Mouse (Mus musculus) hindbrain, embryonic 16.5 days (tissue): ENCODE results near the gene Gm8332. TPM values are rescaled to one million over a fixed set of nuclear protein-coding genes. Genes with fewer than 3 reads are reported as not detected.
"Not testable (repeated sequence)": the region's sequence is repeated elsewhere in the genome, so short reads cannot be mapped to it uniquely, and the experiment has no call there.

Experiments
- ATAC-seq: fragments of 200-750 bp; cut with Nextera tagmentation; 2 replicates; pipeline ENCODE4 v1.8.0; 2017; ENCODE audit warnings: moderate TSS enrichment, moderate library complexity
- H3K27ac ChIP-seq: fragments of 300-500 bp; sonication (generic); 2 replicates; pipeline ENCODE4 v1.5.1; 2014; ENCODE audit warnings: low read depth, mild to moderate bottlenecking, control low read depth, low read length, moderate library complexity
- H3K27me3 ChIP-seq: fragments of 300-500 bp; sonication (generic); replicated peaks from 2 replicates; pipeline ENCODE4 v1.6.1; 2014; ENCODE audit warnings: low read length; ENCODE audit not compliant: control insufficient read depth, insufficient read depth
- H3K36me3 ChIP-seq: fragments of 300-500 bp; sonication (generic); 2 replicates; pipeline ENCODE4 v1.6.1; 2014; ENCODE audit warnings: mild to moderate bottlenecking, low read length, moderate library complexity, mixed read lengths; ENCODE audit not compliant: control insufficient read depth, insufficient read depth
- H3K4me1 ChIP-seq: fragments of 300-500 bp; sonication (generic); 2 replicates; pipeline ENCODE4 v1.6.1; 2014; ENCODE audit warnings: low read depth, low read length; ENCODE audit not compliant: control insufficient read depth, insufficient read depth
- H3K4me2 ChIP-seq: fragments of 300-500 bp; sonication (generic); 2 replicates; pipeline ENCODE4 v1.6.1; 2014; ENCODE audit warnings: mild to moderate bottlenecking, low read length, control low read depth, moderate library complexity
- H3K4me3 ChIP-seq: fragments of 300-500 bp; sonication (generic); 2 replicates; pipeline ENCODE4 v1.5.1; 2014; ENCODE audit warnings: mild to moderate bottlenecking, low read length, control low read depth, moderate library complexity
- H3K9ac ChIP-seq: fragments of 300-500 bp; sonication (generic); 2 replicates; pipeline ENCODE4 v1.6.1; 2014; ENCODE audit warnings: low read depth, mild to moderate bottlenecking, control low read depth, low read length, moderate library complexity
- H3K9me3 ChIP-seq: fragments of 300-500 bp; sonication (generic); 2 replicates; pipeline ENCODE4 v1.6.1; 2014; ENCODE audit warnings: mild to moderate bottlenecking, low read length, moderate library complexity; ENCODE audit not compliant: control insufficient read depth
- WGBS: fragments of 180-500 bp; shearing (Covaris S2); extraction: QIAGEN DNeasy Blood & Tissue Kit; methylation state at CpG from one replicate; pipeline ENCODE4 v1.1.7; 2014; 5-methylcytosine and 5-hydroxymethylcytosine counted together
- polyA plus RNA-seq: library from polyadenylated mRNA; unstranded; fragments of >200 nt; fragmentation: Nextera tagmentation; extraction: Ambion mirVana; gene quantifications from 2 replicates; pipeline ENCODE4 v1.2.1, GENCODE M21; 2015

The Gm8332 gene
- not detected in 2 replicates for polyA plus RNA-seq

DNA sequence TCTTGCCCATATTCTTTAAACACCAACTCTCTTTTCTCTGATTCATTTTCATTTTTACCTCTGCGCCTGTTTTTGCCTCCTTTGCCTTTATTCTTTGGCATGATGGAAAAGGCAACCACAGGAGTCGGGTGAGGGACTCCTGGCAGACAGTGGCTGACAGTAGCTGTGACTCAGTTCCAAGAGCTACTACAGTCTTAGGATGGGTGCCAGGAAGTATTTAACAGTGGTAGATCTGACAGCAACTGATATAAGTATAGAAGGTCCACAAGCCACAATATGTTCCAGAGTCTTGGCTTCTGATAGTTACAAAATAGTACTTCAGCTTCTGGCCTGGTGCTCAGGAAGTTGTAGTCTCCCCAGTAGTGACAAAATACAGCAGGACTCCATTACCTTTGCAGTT lies at the start of gene Gm8332:
Gene Gm8332 (minus strand): TSS at position 101 of the 400 bp plus-strand sequence.
- not testable (repeated sequence) for H3K27ac ChIP-seq, H3K27me3 ChIP-seq, H3K9me3 ChIP-seq, H3K9ac ChIP-seq, H3K36me3 ChIP-seq, ATAC-seq, H3K4me1 ChIP-seq, H3K4me2 ChIP-seq, H3K4me3 ChIP-seq
- WGBS, result 78% methylated on average over 1 of the region's 2 CpGs

DNA sequence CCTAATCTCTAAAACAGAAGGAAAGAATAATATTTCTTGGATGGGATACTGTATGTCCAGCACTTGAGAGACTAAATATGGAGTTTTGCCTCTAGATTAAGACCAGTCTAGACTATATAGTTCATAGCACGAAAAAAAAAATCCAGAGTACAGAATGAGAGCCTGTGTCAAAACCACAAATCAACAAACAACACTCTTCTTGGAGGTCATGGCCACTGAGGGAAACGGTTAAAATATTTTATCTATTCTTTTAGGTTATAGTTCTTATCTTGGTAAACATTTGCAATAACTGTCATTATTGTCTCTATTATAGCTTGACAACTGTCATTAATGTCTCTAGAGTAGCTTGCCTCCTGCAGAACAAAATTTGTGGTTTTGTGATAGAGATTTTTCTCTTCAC lies 47.3 kb upstream of the Gm8332 start:
- not testable (repeated sequence) for H3K9me3 ChIP-seq, H3K27me3 ChIP-seq, H3K36me3 ChIP-seq, H3K27ac ChIP-seq, ATAC-seq, H3K9ac ChIP-seq, H3K4me3 ChIP-seq, H3K4me1 ChIP-seq, H3K4me2 ChIP-seq
- WGBS, result 81% methylated on average over 2 of the region's 2 CpGs

DNA sequence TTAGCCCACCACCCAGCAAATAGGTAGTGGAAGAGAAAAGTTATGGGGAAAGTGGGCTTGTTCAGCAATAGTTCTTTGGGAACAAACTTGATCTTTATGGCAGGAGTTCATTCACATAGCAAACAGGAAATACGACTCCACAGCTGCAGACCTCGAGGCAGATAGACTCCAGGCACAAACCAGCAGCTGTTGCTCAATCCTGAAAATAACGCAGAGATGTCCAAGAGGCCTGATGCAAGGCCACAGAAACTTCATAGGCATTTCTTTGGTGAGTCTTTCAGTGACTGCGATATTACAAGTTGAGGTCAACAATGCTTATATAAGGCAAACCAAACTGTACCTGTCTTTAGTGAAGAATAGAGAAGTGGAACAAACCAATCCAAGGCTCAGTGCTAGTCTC lies 43.2 kb upstream of the Gm8332 start:
- not testable (repeated sequence) for H3K4me1 ChIP-seq, H3K36me3 ChIP-seq, H3K9me3 ChIP-seq, H3K4me2 ChIP-seq, H3K9ac ChIP-seq, H3K4me3 ChIP-seq, H3K27ac ChIP-seq, H3K27me3 ChIP-seq, ATAC-seq
- whole genome bisulfite sequencing, result 82% methylated on average over 4 of the region's 4 CpGs

DNA sequence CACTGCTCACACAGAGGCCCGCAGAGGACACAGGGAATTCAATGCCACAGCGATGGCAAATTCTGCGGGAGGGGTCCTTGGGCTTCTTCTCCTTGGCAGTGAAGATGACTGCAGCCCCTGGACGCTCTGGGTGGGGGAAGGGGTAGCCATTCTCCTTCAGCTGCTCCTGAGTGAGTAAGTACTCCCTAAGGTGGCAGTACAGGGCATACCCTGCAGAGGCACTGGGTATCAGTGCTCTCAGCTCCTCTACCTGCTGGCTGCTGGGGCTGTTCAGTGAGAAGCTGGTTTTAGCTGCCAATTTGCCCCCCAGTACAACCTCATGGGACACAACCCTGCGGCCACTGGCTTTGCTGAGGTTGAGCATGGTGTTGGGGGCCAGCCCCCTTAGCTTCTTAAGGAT lies 35.3 kb upstream of the Gm8332 start:
- not testable (repeated sequence) for H3K9ac ChIP-seq, H3K4me3 ChIP-seq, H3K27ac ChIP-seq, H3K4me1 ChIP-seq, H3K4me2 ChIP-seq, H3K36me3 ChIP-seq, ATAC-seq, H3K9me3 ChIP-seq, H3K27me3 ChIP-seq
- WGBS, result 88% methylated on average over 4 of the region's 5 CpGs

DNA sequence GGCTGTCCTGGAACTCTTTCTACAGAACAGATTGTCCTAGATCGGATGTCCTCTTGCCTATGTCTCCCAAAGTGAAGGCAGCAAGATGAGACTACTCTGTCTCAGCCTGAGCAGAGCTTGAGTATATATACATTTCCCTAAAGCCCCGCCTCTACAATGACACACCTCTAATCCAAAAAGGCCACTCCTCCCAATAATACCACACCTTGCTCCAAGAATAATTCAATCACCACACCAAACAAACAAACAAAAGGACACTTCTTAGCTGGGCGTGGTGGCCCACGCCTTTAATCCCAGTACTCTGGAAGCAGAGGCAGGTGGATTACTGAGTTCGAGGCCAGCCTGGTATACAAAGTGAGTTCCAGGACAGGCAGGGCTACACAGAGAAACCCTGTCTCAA lies 24.5 kb upstream of the Gm8332 start, which contains the start of gene Gm5662:
Gene Gm5662 (minus strand): TSS at position 101 of the 400 bp plus-strand sequence.
- H3K4me3 ChIP-seq, H3K9me3 ChIP-seq, H3K36me3 ChIP-seq, ATAC-seq, H3K9ac ChIP-seq, H3K4me2 ChIP-seq, H3K4me1 ChIP-seq, H3K27ac ChIP-seq, H3K27me3 ChIP-seq: not testable (repeated sequence)
- WGBS, result 89% methylated on average over 5 of the region's 5 CpGs

DNA sequence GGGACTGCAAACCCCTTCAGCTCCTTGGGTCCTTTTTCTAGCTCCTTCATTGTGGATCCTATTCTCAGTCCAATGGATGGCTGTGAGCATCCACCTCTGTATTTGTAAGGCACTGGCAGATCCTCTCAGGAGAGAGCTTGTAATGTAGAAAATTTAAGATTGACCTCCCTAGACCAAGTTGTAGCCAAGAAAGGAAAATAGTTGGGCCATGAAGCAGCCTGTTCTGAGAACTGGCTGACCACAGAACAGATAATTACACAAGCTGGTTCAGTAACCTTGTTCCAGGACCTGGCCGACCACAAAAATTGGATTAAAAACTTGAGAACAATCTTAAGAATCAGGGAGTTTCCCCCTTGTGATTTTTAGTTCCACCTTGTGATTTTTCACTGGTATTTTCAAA lies 7.3 kb upstream of the Gm8332 start:
- H3K9me3 ChIP-seq, result no peaks in the 10 kb centered on the region; the same call in 1 of the 2 replicates
- no peak overlapping the region for H3K4me3 ChIP-seq
- ATAC-seq, result no peak
- H3K9ac ChIP-seq, result no peak overlapping the region
- no peak overlapping the region for H3K27ac ChIP-seq
- no peaks in the 10 kb centered on the region for H3K36me3 ChIP-seq
- H3K27me3 ChIP-seq, result no peaks in the 10 kb centered on the region
- WGBS, result 55% methylated on average over 1 of the region's 1 CpGs
- H3K4me1 ChIP-seq, result no peaks in the 10 kb centered on the region
- no peak overlapping the region for H3K4me2 ChIP-seq

DNA sequence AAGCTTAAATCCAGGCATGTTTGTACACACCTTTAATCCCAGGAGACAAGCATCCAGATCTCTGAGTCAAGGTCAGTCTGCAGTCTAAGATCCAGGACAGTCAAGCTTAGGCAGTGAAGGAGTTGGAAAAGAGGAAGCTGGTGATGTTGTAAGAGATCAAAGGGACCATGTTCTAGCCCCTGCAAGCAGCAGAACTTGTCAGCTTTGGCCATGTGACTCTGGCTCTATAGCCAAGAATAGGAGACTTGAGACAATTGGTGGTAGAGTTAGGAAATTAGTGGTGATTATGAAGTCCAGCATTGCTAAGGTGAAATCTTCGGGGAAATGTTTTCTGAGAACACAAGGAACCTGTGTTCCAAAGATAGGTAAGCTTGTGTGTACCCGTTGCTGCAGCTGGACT lies 6.0 kb upstream of the Gm8332 start:
- H3K9me3 ChIP-seq, ATAC-seq, H3K4me1 ChIP-seq, H3K9ac ChIP-seq, H3K4me2 ChIP-seq, H3K27me3 ChIP-seq, H3K36me3 ChIP-seq, H3K4me3 ChIP-seq, H3K27ac ChIP-seq: not testable (repeated sequence)
- 67% methylated on average over 2 of the region's 2 CpGs for WGBS

DNA sequence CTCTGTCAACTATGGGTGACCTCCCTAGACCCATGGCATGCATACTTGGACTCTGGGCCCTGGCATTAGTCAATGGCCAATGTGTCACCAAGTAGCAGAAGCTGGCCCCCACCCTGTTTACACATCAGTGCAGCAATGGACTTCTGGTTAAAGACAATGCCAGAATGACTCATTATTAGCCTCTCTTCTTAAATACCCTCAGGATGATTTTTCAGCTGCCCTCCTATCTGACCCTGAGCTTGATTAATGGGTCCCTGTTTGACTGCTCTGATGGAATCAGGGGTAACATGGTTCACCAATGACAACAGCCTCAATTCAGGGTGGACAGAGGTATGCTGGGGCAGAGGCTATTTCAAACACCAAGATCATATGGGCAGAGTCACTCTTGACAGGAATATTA lies 4.1 kb downstream of the Gm8332 start:
- H3K27me3 ChIP-seq, H3K4me1 ChIP-seq, ATAC-seq, H3K4me2 ChIP-seq, H3K9ac ChIP-seq, H3K9me3 ChIP-seq, H3K27ac ChIP-seq, H3K36me3 ChIP-seq, H3K4me3 ChIP-seq: not testable (repeated sequence)

DNA sequence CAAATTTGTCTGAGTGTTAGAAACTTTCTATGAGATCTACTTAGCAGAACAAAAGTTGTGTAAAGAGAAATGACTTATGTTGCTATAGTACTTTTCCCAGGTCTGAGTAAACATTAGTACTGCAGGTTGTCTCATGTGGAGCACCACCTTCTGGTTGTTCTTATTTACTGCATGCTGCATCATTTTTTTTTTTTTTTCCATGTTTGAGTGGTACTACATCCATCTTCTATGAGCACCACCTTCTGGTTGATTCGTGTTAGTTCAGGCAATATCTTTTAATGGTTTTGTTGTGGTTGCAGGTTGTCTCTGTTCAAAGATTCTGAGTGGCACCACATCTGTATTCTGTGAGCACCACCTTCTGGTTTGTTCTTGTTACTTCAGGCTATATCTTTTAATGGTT lies 7.0 kb downstream of the Gm8332 start:
- not testable (repeated sequence) for H3K4me2 ChIP-seq, H3K4me3 ChIP-seq, H3K27me3 ChIP-seq, H3K4me1 ChIP-seq, ATAC-seq, H3K27ac ChIP-seq, H3K9me3 ChIP-seq, H3K9ac ChIP-seq, H3K36me3 ChIP-seq
- WGBS, result 30% methylated on average over 1 of the region's 1 CpGs

DNA sequence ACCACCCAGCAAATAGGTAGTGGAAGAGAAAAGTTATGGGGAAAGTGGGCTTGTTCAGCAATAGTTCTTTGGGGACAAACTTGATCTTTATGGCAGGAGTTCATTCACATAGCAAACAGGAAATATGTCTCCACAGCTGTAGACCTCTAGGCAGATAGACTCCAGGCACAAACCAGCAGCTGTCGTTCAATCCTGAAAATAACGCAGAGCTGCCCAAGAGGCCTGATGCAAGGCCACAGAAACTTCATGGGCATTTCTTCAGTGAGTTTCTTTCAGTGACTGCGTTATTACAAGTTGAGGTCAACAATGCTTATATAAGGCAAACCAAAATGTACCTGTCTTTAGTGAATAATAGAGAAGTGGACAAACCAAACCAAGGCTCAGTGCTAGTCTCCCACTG lies 30.5 kb downstream of the Gm8332 start:
- Histone ChIP-seq H3K27ac (no peak overlapping the region), H3K9me3 (no peaks in the 10 kb centered on the region), H3K27me3 (no peaks in the 10 kb centered on the region), H3K4me1 (no peaks in the 10 kb centered on the region), H3K4me2 (no peak overlapping the region), H3K4me3 (no peak overlapping the region), H3K9ac (no peak overlapping the region), H3K36me3 (no peaks in the 10 kb centered on the region)
- ATAC-seq, result no peak
- 90% methylated on average over 3 of the region's 3 CpGs for WGBS
